Mouse (Mus musculus): ENCODE results near the gene Cgn. TPM values are rescaled to one million over a fixed set of nuclear protein-coding genes. Genes with fewer than 3 reads are reported as not detected.

The Cgn gene
- total RNA-seq (2015) (not detected in 2 replicates), total RNA-seq (2017) (not detected in 2 replicates)

DNA sequence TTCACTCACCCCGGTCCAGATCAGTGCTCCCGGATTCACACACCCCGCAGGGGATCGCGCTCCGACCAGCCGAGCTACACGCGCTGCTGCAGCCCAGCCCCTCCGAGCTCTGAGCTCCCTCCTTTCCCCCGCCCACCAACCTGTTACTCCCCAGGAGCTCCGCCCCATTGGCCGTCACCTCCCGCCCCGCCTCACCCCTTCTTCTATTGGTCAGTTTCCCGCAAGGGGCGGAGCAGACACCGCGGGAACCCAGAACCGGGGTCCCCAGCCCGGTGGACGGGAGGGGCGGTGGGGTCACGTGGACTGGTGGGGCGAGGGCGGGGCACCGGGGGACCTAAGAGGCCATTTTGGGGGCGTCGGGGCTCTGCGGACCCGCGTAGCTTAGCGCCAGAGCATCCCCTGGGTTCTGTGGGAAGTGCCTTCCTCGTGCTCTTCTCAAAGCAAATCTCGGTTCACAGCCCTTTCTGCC, at the start of gene Cgn:
TSS of gene Cgn (minus strand) at position 126 of the 469 bp plus-strand sequence.
- peak; percentile 96 for ATAC-seq (replicated peaks; ENCODE audit: poor library complexity)

DNA sequence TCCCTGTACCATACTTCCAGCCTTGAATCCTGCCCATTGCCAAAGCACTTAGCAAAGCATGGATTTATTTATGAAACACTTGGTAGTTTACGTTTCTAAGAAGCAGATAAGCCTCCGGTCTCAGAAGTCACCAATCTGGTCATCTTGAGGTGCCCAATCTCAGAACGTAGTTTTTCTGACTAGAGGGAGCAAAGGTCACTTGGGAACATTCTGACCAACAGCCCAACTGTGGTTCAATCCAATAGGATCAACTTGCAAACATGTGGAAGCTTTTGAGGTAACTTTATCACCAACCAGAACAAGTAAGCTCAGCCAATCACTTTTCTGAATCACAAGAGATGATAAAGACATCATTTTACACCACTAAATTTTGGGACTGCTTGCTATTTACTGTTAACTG, 49.1 kb upstream of the Cgn start:
- ATAC-seq (replicated peaks; ENCODE audit: poor library complexity): no peak

DNA sequence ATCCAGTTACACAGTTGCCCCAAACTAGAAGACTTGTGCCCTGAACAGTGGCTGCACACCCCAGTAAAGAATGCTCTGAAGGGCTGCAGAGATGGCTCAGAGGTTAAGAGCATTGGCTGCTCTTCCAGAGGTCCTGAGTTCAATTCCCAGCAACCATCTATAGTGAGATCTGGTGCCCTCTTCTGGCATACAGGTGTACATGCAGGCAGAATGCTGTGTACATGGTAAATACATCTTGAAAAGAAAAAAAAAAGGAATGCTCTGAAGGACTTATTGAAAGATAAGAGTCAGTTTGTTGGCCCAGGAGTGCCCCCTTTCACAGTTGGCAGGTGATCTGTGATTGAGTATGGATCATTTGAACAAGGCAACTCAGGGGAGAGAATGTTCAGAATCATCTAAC, 47.1 kb upstream of the Cgn start:
- no peak for ATAC-seq (replicated peaks; ENCODE audit: poor library complexity)

DNA sequence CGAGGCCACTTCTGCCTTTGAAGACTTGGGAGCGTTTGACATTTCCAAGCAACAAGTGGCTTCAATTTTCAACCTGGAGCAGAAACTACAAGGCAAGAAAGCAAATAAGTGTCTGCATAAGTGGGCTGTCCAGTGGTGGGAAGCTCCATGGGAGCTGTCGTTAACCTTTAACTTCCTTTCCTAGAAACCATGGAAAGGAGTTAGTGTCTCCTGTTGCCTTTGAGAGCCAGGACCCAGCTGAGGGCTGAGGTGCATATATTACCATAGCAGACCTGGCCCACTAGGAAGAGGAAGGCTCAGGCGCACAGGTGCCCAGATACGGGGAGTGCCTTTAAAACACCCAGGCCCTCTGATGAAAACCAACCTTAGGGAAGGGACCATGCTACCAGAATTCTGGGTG, 46.4 kb upstream of the Cgn start:
- no peak for ATAC-seq (replicated peaks; ENCODE audit: poor library complexity)

DNA sequence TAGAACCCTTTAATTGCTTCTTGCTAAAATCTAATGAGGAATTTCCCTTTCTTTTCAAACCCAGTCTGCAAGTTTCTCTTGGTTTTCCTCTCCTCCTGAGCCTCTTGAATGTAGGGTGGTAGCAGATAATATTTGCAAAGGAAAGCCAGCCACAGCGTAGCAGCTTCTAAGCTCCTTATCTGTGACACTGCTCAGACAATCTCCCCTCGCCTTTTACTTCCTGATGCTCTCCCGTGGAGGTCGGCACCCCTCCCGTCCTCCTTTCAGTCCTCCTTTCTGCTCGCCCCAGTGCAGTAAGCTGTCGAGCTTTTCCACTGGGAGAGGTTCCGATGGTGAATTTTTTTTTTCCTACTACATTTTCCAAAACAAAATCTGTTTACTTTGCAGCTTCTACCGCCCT, 45.8 kb upstream of the Cgn start:
- peak; percentile 72 for ATAC-seq (replicated peaks; ENCODE audit: poor library complexity)

DNA sequence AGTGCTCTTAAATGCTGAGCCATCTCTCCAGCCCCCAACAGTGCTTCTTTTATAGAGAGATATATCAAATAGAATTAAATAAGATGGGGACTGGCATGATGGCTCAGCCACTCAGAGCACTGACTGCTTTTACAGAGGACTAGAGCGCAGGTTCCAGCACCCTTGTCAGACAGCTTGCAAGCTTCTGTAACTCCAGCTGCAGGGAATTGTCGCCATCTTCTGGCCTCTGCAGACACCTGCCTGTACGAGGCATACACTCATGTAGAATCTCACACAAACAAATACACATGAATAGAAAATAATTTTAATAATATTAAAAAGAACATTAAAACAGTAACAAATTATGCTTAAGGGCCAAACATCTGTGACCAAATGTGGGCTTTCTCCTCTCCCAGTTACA, 37.8 kb upstream of the Cgn start:
- no peak for ATAC-seq (replicated peaks; ENCODE audit: poor library complexity)

DNA sequence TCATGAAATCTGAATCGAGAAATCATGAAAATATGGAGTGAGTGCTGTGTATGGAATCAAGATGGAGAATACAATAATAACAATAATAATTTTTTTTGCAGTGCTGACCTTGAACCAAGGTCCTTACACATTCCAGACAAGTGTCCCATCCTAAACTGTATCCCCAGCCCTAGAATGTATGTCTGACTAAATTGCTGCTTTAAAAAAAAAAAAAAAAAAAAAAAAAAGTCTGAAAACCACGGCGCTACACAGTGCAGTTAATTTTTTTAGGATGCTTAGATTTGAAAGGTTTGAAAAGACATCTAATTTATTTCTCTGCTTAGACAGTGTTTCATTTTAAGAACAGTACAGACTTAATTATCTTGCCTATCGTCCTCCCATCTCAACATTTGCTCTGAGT, 35.8 kb upstream of the Cgn start:
- no peak for ATAC-seq (replicated peaks; ENCODE audit: poor library complexity)

DNA sequence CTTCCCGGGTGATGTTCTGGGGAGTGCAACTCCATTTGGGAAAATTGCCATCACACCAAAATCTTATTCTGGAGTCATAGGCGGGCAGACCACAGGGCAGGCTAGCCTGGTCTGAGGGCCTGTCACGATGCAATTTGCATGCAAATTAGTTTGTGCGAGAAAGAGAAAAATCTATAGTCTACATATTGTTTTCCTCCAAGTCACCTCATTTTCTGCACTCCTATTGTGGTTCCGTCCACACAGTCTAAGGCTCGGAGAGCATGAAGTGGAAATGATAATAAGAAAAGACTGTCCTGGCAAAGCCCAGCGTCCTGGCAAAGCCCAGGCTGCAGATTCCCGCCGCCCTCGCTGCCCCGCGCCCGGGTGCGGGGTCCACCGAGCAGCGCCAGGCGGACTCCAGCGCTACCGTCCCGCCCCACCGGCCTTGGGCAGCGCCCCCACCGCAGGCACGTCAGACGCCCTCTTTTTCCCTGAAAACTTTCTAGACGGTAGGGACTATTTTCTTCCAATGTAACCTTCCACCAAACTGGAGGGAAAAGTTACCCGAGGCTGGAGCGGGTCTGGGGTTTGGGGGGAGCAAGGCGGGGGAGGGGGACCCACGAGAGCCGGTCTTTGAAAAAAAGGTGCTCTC, 34.8 kb upstream of the Cgn start:
- ATAC-seq (replicated peaks; ENCODE audit: poor library complexity): peak; percentile 68

DNA sequence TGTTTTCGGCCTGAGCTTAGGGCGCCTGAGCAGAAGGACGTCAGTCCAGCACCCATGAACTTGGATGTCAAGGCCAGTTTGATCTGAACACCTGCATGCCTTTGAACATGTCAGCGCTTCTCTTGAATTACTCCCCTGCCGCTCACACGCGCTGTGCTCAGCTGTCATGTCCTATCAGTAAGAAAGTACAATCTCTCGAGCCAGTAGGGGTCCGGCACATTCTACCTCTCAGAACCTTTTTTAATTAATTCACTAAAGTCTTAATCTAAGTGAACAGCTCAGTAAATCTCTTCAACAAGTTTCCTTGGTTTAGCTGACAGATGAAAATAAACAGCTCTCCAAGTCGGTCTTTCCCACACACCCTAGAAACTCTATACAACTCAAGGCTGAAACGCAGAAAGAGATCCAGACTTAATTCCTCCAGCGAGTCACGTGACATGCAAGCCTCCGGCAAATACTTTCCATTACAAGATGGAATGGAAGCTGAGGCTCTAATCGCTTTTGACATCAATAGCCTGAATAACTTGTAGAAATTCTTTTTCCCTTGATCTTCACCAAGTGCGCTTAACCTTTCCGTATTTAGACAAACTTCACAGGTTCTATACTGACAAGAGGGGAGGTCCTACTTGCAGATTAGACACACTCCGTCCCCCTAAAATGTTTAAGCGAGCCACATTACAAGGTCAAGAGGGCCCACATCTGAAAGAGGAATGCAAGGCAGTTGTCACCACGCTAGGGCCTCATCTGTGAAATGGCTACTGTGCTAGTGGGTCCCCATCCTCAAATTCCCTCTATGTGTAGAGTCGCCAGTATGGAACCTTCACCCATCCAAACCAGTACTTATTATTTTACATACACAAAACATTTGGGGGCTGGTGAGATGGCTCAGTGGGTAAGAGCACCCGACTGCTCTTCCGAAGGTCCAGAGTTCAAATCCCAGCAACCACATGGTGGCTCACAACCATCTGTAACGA, 33.4 kb upstream of the Cgn start:
- ATAC-seq (replicated peaks; ENCODE audit: poor library complexity): no peak

DNA sequence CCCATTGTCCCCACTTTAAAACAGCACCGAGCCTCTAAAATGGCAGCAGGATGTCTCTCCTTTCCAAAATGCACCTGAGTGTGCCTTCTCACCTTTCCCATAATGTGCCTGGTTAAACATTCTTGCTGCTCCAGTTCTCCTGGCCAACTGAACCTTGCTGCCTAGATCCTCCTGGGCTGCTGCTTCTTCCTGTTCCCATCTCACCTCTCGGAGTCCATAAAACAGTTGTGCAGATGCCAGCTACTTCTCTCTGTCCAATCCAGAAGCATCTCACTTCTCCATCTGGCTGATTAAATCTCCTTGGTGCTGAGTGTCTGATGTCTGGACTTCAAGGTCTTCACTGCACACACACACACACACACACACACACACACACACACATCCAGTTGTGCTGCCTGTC, 31.4 kb upstream of the Cgn start:
- no peak for ATAC-seq (replicated peaks; ENCODE audit: poor library complexity)

DNA sequence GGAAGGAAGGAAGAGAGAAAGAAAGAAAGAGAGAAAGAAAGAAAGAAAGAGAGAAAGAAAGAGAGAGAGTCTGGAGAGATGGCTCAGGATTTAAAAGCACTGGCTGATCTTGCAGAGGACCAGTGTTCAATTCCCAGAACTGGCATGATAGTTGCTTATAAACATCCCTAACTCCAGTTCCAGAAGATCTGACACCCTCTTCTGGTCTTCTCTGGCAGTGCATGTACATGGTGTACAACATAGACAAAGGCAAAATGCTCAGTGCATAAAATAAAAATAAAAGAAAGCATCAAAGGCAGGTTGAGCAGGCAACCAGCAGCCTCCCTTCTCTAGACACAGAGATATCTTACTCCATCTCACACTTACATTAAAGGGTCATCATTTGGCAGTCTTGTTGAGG, 29.3 kb upstream of the Cgn start:
- peak; percentile 51 for ATAC-seq (replicated peaks; ENCODE audit: poor library complexity)

DNA sequence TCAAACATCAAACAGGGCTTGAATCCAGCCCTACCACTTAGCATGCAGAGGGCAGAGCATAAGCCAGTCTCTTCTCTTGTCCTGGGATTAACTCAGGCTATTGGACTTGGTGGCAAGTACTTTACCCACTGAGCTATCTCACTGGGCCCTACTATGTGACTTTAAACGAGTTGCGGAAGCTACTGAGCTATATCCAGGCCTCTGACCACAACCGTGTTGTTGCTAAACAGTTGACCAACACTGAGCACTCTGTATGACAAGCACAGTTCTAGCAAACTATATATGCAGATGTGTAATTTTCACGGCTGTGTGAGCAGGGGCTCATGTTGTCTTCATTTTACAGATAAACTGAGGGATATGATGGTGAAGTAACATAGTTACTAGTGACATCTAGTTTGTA, 28.4 kb upstream of the Cgn start:
- ATAC-seq (replicated peaks; ENCODE audit: poor library complexity): 0 out of 2 replicates have a peak, but pooled peaks have one; percentile 11

DNA sequence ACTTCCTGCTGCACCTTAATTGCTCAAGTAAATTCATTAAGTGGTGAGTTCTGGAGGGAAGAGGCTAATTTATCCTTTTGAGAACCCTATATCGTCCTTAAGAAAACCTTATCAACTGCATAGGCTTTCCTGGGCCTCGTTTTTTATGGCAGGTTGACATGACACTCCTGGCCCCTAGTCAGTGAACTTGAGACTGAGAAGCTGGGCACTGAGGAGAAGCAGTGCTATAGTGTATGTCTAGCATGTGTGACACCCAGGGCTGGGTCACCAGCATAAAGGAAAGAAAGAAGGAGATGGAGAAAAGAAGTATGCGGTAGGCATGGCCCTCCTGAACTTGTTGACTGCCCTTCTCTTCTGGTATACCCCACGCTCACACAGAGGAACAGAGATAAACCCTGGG, 27.8 kb upstream of the Cgn start:
- ATAC-seq (replicated peaks; ENCODE audit: poor library complexity): no peak

DNA sequence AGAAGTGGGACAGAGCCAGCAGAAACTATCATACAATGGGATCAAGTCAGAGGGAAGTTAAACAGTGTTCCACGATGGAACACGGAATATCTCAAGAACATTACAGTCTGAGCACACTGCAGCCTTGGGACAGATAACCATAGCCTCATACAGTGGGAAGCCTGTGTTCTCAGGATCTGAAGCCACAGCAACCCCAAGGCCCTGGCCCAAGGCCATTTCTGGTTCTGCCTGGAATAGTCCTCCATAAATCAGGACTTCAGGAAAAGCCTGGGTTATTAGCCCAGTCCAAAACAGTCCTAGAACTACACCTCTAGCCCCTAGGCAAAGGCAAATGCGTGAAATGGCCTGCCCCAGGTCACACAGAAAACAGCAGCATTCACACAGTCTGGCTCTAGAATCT, 27.4 kb upstream of the Cgn start:
- no peak for ATAC-seq (replicated peaks; ENCODE audit: poor library complexity)

DNA sequence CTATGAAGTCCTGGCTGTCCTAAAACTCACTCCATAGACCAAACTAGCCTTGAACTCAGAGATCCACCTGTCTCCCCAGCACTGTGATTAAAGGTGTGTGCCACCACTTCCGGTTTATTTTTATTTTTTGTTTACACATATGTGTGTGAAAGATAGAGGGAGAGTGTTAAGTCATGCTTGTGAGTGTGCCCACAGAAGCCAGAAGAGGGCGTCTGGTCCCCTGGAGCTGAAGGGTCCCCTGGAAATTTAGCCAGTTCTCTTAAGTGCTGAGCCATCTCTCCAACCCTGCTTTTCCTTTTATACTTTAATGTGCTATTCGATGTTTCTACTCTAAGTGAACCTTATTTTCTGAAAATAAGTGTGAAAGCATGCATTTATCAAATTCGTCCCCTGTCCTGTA, 25.3 kb upstream of the Cgn start:
- peak; percentile 80 for ATAC-seq (replicated peaks; ENCODE audit: poor library complexity)

DNA sequence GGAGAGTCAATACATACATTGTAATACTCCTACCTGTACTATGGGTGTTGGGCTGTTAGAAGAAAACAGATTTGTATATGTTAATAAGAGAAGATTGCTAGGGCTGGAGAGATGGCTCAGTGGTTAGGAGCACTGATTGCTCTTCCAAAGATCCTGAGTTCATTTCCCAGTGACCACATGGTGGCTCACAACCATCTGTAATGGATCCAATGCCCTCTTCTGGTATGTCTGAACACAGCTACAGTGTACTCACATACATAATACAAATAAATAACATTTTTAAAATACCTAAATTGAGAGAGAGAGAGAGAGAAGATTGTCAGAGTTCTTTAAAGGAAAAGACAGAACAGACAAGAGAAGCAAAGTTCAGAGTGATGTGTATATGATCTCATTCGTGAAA, 22.0 kb upstream of the Cgn start:
- no peak for ATAC-seq (replicated peaks; ENCODE audit: poor library complexity)

DNA sequence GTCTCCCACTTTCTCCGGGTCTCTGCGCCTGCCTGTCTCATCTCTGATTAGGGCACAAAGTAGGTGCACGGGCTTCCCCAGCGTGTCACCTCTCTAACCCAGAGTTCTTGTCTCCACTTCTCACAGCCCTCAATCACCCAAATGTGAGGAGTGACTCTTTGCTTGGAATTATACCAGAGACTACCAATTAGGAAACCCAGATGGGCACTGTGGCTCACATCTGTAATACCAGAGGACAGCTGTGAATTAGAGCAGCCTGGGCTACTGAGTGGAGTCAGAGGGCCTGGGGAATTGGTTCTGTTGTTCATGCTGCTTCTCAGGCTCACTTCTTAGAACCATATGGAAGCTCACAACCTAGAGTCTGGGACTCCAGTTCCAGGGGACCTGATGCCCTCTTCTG, 18.7 kb upstream of the Cgn start:
- no peak for ATAC-seq (replicated peaks; ENCODE audit: poor library complexity)

DNA sequence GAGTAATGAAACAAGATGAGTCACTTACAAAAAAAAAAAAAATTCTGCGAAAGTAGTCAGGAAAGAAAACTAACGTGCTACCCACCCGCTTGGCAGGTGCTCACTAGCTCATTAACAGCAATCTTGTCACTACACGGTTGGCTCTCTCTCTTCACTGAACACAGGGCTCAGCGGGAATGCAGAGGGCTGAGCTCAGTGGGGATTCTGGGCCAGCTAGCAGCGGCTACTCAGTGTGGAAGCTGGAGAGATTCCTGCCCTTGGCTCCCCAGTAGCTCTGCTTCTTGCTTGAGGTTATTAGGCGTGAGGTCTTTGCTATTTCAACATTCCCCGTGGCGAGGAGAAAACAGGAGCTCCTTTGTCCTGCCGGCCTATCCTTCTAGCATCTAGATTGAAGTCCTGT, 17.9 kb upstream of the Cgn start:
- no peak for ATAC-seq (replicated peaks; ENCODE audit: poor library complexity)

DNA sequence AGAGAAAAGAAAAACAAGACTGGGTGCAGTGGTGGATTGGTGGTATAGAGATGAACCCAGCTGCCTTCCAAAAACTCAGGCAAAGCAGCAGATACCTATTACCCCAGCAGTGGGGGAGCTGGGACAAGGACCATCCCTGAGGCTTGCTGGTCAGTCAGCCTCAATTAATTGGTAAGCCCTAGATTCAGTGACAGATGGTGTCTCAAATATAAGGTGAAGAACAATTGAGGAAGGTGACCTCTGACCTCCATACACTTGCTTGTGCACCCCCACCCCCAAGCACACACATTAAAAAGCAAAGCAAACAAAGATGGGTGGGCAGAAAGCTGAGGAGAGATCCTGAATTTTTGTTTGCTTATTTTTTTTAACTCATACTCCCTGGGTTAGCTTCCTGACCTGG, 9.9 kb upstream of the Cgn start:
- no peak for ATAC-seq (replicated peaks; ENCODE audit: poor library complexity)

DNA sequence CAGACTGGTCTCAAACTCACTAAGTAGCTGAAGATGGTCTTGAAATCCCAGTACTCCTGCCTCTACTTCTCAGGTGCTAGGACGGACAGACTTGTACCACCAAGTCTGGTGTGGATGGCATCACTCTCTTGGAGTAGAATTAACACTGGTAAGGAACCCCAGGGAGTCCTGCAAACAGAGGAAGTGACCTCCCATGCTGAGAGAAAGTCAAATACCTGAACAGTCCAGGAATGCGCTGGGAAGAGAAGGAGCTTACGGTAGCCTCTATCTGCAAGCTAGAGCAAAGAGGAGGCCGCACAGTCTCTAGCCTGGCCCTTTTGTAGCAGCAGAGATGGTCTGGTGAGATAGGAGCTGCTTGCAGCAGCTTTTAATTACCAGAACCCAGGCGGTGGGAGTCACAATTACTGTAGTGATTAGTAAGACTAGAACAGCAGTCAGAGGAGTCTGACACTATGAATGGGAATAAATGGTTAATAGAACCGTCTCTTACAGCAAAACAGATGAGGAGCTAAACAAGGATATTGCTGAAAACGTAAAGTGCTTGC, 9.4 kb upstream of the Cgn start:
- ATAC-seq (replicated peaks; ENCODE audit: poor library complexity): no peak

DNA sequence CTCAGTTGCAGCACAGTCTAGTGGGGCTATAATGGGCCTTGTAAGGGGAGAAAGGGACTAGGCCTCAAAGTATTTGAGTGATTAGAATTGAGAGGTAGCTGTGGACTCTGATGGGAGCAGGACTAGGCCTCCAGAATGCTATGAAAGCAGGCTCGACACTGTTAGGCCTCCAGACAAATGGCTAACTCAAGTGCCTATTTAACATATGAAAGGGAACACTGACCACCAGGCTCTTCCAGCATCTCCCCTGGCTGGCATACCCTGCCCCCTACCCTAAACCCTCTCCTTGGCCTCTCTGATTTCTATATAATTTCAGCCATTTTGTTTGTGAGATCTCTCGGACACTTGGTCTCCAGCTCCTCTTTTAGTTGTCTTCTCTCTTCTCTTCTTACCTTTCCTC, 8.1 kb upstream of the Cgn start:
- no peak for ATAC-seq (replicated peaks; ENCODE audit: poor library complexity)

DNA sequence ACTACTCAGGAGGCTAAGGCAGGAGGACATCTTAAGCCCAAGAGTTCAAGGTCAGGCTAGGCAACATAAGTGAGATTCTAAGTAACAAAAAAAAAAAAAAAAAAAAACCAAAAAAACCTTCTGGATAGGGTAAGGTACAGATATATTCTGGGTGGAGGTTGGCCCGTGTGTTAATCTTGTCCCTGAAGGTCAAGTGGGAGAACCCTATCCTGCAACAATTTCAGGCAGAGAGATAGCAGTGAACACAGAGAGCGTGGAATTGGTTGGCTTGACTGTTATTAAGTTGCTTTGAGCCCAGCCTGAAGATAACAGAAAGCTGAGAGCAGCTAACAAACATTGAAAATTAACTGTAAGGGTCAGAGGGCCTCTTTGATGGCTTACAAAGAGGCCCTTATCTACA, 7.4 kb upstream of the Cgn start:
- peak; percentile 70 for ATAC-seq (replicated peaks; ENCODE audit: poor library complexity)

Data from megakaryocyte progenitor cell, adult 5-6 weeks (primary cell).